Mouse (Mus musculus): Measurements from ENCODE around the gene Rbm8a. TPM values are rescaled to one million over a fixed set of nuclear protein-coding genes. Genes with fewer than 3 reads are reported as not detected.

Rbm8a gene
- polyA plus RNA-seq, 1 experiment from 2014 or later, result 163 TPM

GRCm38 (mm10) chr3:96675690-96676089, 46.0 kb downstream of the Rbm8a start:
- Histone ChIP-seq H3K9ac (replicated peaks) (no peak overlapping the region), H3K27me3 (peaks cover 31% of the 10 kb centered on the region), H3K4me3 (no peak overlapping the region), H3K4me2 (replicated peaks) (no peak overlapping the region), H3K9me3 (no peaks in the 10 kb centered on the region), H3K27ac (replicated peaks) (no peak overlapping the region), H3K4me1 (peaks cover 6% of the 10 kb centered on the region; the same call in 1 of the 2 replicates), H3K36me3 (no peaks in the 10 kb centered on the region)
- 31% methylated on average over 3 of the region's 3 CpGs for WGBS
- ATAC-seq (ENCODE audit: low FRiP score, low read depth), result no peak

GRCm38 (mm10) chr3:96678456-96678855, 48.7 kb downstream of the Rbm8a start:
- Histone ChIP-seq H3K36me3 (no peaks in the 10 kb centered on the region), H3K4me3 (no peak overlapping the region), H3K27me3 (peaks cover 39% of the 10 kb centered on the region), H3K4me1 (peaks cover 6% of the 10 kb centered on the region; the same call in 1 of the 2 replicates), H3K9ac (replicated peaks) (no peak overlapping the region), H3K9me3 (no peaks in the 10 kb centered on the region), H3K4me2 (replicated peaks) (no peak overlapping the region), H3K27ac (replicated peaks) (no peak overlapping the region)
- WGBS, result 70% methylated on average over 7 of the region's 7 CpGs
- no peak for ATAC-seq (ENCODE audit: low FRiP score, low read depth)

GRCm38 (mm10) chr3:96679159-96679674, 49.5 kb downstream of the Rbm8a start:
- Histone ChIP-seq H3K9ac (replicated peaks) (no peak overlapping the region), H3K4me3 (no peak overlapping the region), H3K27ac (replicated peaks) (no peak overlapping the region), H3K36me3 (no peaks in the 10 kb centered on the region), H3K4me1 (peaks cover 6% of the 10 kb centered on the region; the same call in 1 of the 2 replicates), H3K4me2 (replicated peaks) (no peak overlapping the region), H3K9me3 (no peaks in the 10 kb centered on the region), H3K27me3 (peaks cover 46% of the 10 kb centered on the region)
- ATAC-seq (ENCODE audit: low FRiP score, low read depth), result no peak
- 14% methylated on average over 5 of the region's 5 CpGs for WGBS

- H3K9ac ChIP-seq (replicated peaks), result no peak overlapping the region
- ATAC-seq (ENCODE audit: low FRiP score, low read depth), result no peak
- H3K4me2 ChIP-seq (replicated peaks), result no peak overlapping the region
- no peaks in the 10 kb centered on the region for H3K9me3 ChIP-seq
- H3K27me3 ChIP-seq, result peaks cover 58% of the 10 kb centered on the region
- 17% methylated on average over 12 of the region's 12 CpGs for WGBS
- H3K27ac ChIP-seq (replicated peaks), result no peak overlapping the region
- no peak overlapping the region for H3K4me3 ChIP-seq
- H3K4me1 ChIP-seq, result peaks cover 6% of the 10 kb centered on the region
- no peaks in the 10 kb centered on the region for H3K36me3 ChIP-seq
Measured at GRCm38 (mm10) chr3:96680269-96680956, 50.7 kb downstream of the Rbm8a start.

Other genes with a start within 250 kb of the Rbm8a start
- gene BC107364, start 177.6 kb upstream of the Rbm8a start, polyA plus RNA-seq (2016; fragmentation: Nextera tagmentation; extraction: Ambion mirVana), result 0.26 TPM in 1 of 2 replicates, not detected in the other
- 0.89 and 1.0 TPM in 2 replicates for gene Hfe2, start 104.8 kb upstream of the Rbm8a start, polyA plus RNA-seq (2016; fragmentation: Nextera tagmentation; extraction: Ambion mirVana)
- gene Txnip, start 72.0 kb upstream of the Rbm8a start, polyA plus RNA-seq (2016; fragmentation: Nextera tagmentation; extraction: Ambion mirVana), result 52.7 and 53.6 TPM in 2 replicates
- gene Gm16253, start 52.9 kb upstream of the Rbm8a start, polyA plus RNA-seq (2016; fragmentation: Nextera tagmentation; extraction: Ambion mirVana), result 1.6 and 2.0 TPM in 2 replicates
- 35.8 and 44.3 TPM in 2 replicates for gene Polr3gl, start 35.8 kb upstream of the Rbm8a start, polyA plus RNA-seq (2016; fragmentation: Nextera tagmentation; extraction: Ambion mirVana)
- gene Ankrd34a, start 33.3 kb upstream of the Rbm8a start, polyA plus RNA-seq (2016; fragmentation: Nextera tagmentation; extraction: Ambion mirVana), result 2.6 and 2.7 TPM in 2 replicates
- gene Lix1l, start 28.8 kb upstream of the Rbm8a start, polyA plus RNA-seq (2016; fragmentation: Nextera tagmentation; extraction: Ambion mirVana), result 5.6 and 6.8 TPM in 2 replicates
- 45.2 and 46.5 TPM in 2 replicates for gene Pex11b, start 5.4 kb downstream of the Rbm8a start, polyA plus RNA-seq (2016; fragmentation: Nextera tagmentation; extraction: Ambion mirVana)
- 0.08 TPM in 1 of 2 replicates, not detected in the other for gene Gm42957, start 5.5 kb downstream of the Rbm8a start, polyA plus RNA-seq (2016; fragmentation: Nextera tagmentation; extraction: Ambion mirVana)
- 0.75 and 0.85 TPM in 2 replicates for gene Itga10, start 15.7 kb downstream of the Rbm8a start, polyA plus RNA-seq (2016; fragmentation: Nextera tagmentation; extraction: Ambion mirVana)
- gene Ankrd35, start 40.2 kb downstream of the Rbm8a start, polyA plus RNA-seq (2016; fragmentation: Nextera tagmentation; extraction: Ambion mirVana), result 0.33 and 0.40 TPM in 2 replicates
- 45.9 and 47.0 TPM in 2 replicates for gene Pias3, start 66.5 kb downstream of the Rbm8a start, polyA plus RNA-seq (2016; fragmentation: Nextera tagmentation; extraction: Ambion mirVana)
- gene Nudt17, start 78.6 kb downstream of the Rbm8a start, polyA plus RNA-seq (2016; fragmentation: Nextera tagmentation; extraction: Ambion mirVana), result 12.6 and 13.0 TPM in 2 replicates
- gene Polr3c, start 97.7 kb downstream of the Rbm8a start, polyA plus RNA-seq (2016; fragmentation: Nextera tagmentation; extraction: Ambion mirVana), result 38.0 and 42.9 TPM in 2 replicates
- 89.0 and 89.6 TPM in 2 replicates for gene Rnf115, start 97.7 kb downstream of the Rbm8a start, polyA plus RNA-seq (2016; fragmentation: Nextera tagmentation; extraction: Ambion mirVana)
- 0.35 TPM in 1 of 2 replicates, not detected in the other for gene Pdzk1, start 199.4 kb downstream of the Rbm8a start, polyA plus RNA-seq (2016; fragmentation: Nextera tagmentation; extraction: Ambion mirVana)
- 0.06 and 0.09 TPM in 2 replicates for gene Cd160, start 199.4 kb downstream of the Rbm8a start, polyA plus RNA-seq (2016; fragmentation: Nextera tagmentation; extraction: Ambion mirVana)

Measured in midbrain, embryonic 12.5 days (tissue).